Mouse (Mus musculus): Measurements from ENCODE around the gene Fam155a.
A peak's percentile ranks its signal among the peaks of the same experiment; 100 is the strongest.

Gene Fam155a

GRCm38 (mm10) chr8:9185200-9185599, 585.8 kb downstream of the Fam155a start:
- DNase-seq (ENCODE audit: low read depth, low spot score), result no peak

GRCm38 (mm10) chr8:9182461-9182860, 588.5 kb downstream of the Fam155a start:
- DNase-seq (ENCODE audit: low read depth, low spot score), result no peak

- no peak for DNase-seq (ENCODE audit: low read depth, low spot score)
Measured at GRCm38 (mm10) chr8:9180686-9181315, 590.2 kb downstream of the Fam155a start.

- no peak for DNase-seq (ENCODE audit: low read depth, low spot score)
Measured at GRCm38 (mm10) chr8:9176974-9177373, 594.0 kb downstream of the Fam155a start.

GRCm38 (mm10) chr8:9174865-9175565, 595.9 kb downstream of the Fam155a start:
- peak; percentile 88 for DNase-seq (ENCODE audit: low read depth, low spot score)

- no peak for DNase-seq (ENCODE audit: low read depth, low spot score)
Measured at GRCm38 (mm10) chr8:9171848-9172247, 599.1 kb downstream of the Fam155a start.

- peak; percentile 19 for DNase-seq (ENCODE audit: low read depth, low spot score)
Measured at GRCm38 (mm10) chr8:9167995-9168394, 603.0 kb downstream of the Fam155a start.

- peak; percentile 33 for DNase-seq (ENCODE audit: low read depth, low spot score)
Measured at GRCm38 (mm10) chr8:9161606-9162005, 609.4 kb downstream of the Fam155a start.

GRCm38 (mm10) chr8:9159322-9159721, 611.6 kb downstream of the Fam155a start:
- DNase-seq (ENCODE audit: low read depth, low spot score), result no peak

- peak; percentile 53 for DNase-seq (ENCODE audit: low read depth, low spot score)
Measured at GRCm38 (mm10) chr8:9158652-9159051, 612.3 kb downstream of the Fam155a start.

- DNase-seq (ENCODE audit: low read depth, low spot score), result no peak
Measured at GRCm38 (mm10) chr8:9157141-9157781, 613.7 kb downstream of the Fam155a start.
